Comparison of ENCODE assay signal across 22 mouse cellular contexts in the genomic region with DNA sequence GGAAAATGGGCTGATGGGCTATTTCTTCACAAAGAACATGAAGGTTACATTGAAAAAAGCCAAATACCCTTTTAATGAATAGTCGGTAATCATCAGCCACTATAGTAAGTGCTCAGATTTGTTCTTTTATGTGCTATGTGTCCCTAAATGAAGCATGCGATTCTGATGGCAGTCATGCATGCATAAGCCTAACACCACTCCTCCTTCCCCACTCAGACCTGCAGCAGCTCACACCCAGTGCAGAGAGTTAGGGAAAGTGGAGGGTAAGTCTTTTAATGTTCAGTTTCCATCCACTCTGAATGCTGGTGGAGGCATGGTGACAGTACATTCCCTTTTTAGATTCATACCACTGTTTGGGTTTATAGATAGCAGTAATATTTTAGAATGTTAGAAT. TPM values are rescaled to one million over a fixed set of nuclear protein-coding genes. Genes with fewer than 3 reads are reported as not detected.
DNase-seq lines count a peak whose midpoint lies in the region; ATAC-seq and TF ChIP-seq lines count a peak whose summit lies in the region.
"Had no signal": no experiment of that assay in that cellular context is flagged by ENCODE, and none has a peak within 500 bp of the region (broad histone marks: within the 10 kb centered on the region; RNA-seq: fewer than 3 reads in every experiment).

No protein-coding gene starts in this region.

- intact Hi-C loops in left cerebral cortex, postnatal 10 days (cut with DNase I), result no loop called here

- peak; percentile 67; the same call in 1 of the 2 replicates for ATAC-seq in forebrain, embryonic 12.5 days (ENCODE audit: low FRiP score)
- ATAC-seq in forebrain, postnatal 0 days, result no peak
- no peak for ATAC-seq in hindbrain, embryonic 14.5 days (ENCODE audit: low FRiP score)
- ATAC-seq in hindbrain, postnatal 0 days, result no peak
- peak; percentile 49; the same call in 1 of the 2 replicates for ATAC-seq in midbrain, embryonic 11.5 days (ENCODE audit: low FRiP score)
- no peak for ATAC-seq in midbrain, embryonic 14.5 days (ENCODE audit: low FRiP score, low TSS enrichment)
- ATAC-seq: intestine, embryonic 15.5 days had no signal

- H3K27ac ChIP-seq in forebrain, embryonic 12.5 days, result no peak overlapping the region
- H3K27ac ChIP-seq in forebrain, postnatal 0 days (ENCODE audit: low read depth, low read length), result no peak overlapping the region
- H3K27ac ChIP-seq in hindbrain, embryonic 14.5 days, result peak overlapping the region; percentile 52; the same call in 1 of the 2 replicates
- H3K27ac ChIP-seq in hindbrain, postnatal 0 days, result no peak overlapping the region
- no peak overlapping the region for H3K27ac ChIP-seq in midbrain, embryonic 11.5 days (ENCODE audit: low read depth, low read length)
- H3K27ac ChIP-seq in midbrain, embryonic 14.5 days (replicated peaks; ENCODE audit: low read depth, low read length), result no peak overlapping the region
- H3K27ac ChIP-seq: embryonic facial prominence, embryonic 15.5 days; gastrocnemius, adult 2 months; intestine, embryonic 15.5 days had no signal

- no peaks in the 10 kb centered on the region for H3K9me3 ChIP-seq in forebrain, embryonic 12.5 days
- H3K9me3 ChIP-seq in forebrain, postnatal 0 days (ENCODE audit: low read length), result no peaks in the 10 kb centered on the region
- H3K9me3 ChIP-seq in hindbrain, embryonic 14.5 days (ENCODE audit: control insufficient read depth, low read length), result no peaks in the 10 kb centered on the region
- H3K9me3 ChIP-seq in hindbrain, postnatal 0 days (ENCODE audit: low read length), result no peaks in the 10 kb centered on the region
- H3K9me3 ChIP-seq in midbrain, embryonic 11.5 days (ENCODE audit: control insufficient read depth, low read length), result no peaks in the 10 kb centered on the region
- no peaks in the 10 kb centered on the region for H3K9me3 ChIP-seq in midbrain, embryonic 14.5 days (ENCODE audit: control insufficient read depth, low read length)
- H3K9me3 ChIP-seq: embryonic facial prominence, embryonic 15.5 days; heart, embryonic 12.5 days; intestine, embryonic 15.5 days had no signal

- H3K9ac ChIP-seq in forebrain, embryonic 12.5 days, result no peak overlapping the region
- H3K9ac ChIP-seq in forebrain, postnatal 0 days, result no peak overlapping the region
- H3K9ac ChIP-seq in hindbrain, embryonic 14.5 days, result no peak overlapping the region
- H3K9ac ChIP-seq in hindbrain, postnatal 0 days (replicated peaks; ENCODE audit: low read length), result no peak overlapping the region
- H3K9ac ChIP-seq in midbrain, embryonic 11.5 days (ENCODE audit: low read length), result no peak overlapping the region
- H3K9ac ChIP-seq in midbrain, embryonic 14.5 days (replicated peaks; ENCODE audit: low read length), result no peak overlapping the region
- H3K9ac ChIP-seq: embryonic facial prominence, embryonic 15.5 days; heart, embryonic 12.5 days; intestine, embryonic 15.5 days had no signal

- peaks cover 15% of the 10 kb centered on the region for H3K4me1 ChIP-seq in forebrain, embryonic 12.5 days
- H3K4me1 ChIP-seq in forebrain, postnatal 0 days (ENCODE audit: insufficient read depth), result 0 out of 2 replicates have a peak, but pooled peaks cover 5% of the 10 kb centered on the region
- H3K4me1 ChIP-seq in hindbrain, embryonic 14.5 days (replicated peaks; ENCODE audit: control insufficient read depth, insufficient read depth, low read length), result peaks cover 9% of the 10 kb centered on the region
- H3K4me1 ChIP-seq in hindbrain, postnatal 0 days (ENCODE audit: insufficient read depth, low read length), result peaks cover 13% of the 10 kb centered on the region
- peaks cover 5% of the 10 kb centered on the region; the same call in 1 of the 2 replicates for H3K4me1 ChIP-seq in midbrain, embryonic 11.5 days (ENCODE audit: control insufficient read depth, insufficient read depth, low read length)
- H3K4me1 ChIP-seq in midbrain, embryonic 14.5 days (ENCODE audit: control insufficient read depth, insufficient read depth, low read length), result peaks cover 14% of the 10 kb centered on the region; the same call in 1 of the 2 replicates
- H3K4me1 ChIP-seq: embryonic facial prominence, embryonic 15.5 days; heart, embryonic 12.5 days; intestine, embryonic 15.5 days had no signal

- TF ChIP-seq CTCF in forebrain, postnatal 0 days (IDR thresholded peaks at IDR 0.05; ENCODE audit: low read depth), result no peak
- no peak for TF ChIP-seq CTCF in hindbrain, postnatal 0 days (IDR thresholded peaks at IDR 0.05; ENCODE audit: low read depth)

- H3K36me3 ChIP-seq in forebrain, embryonic 12.5 days (replicated peaks), result no peaks in the 10 kb centered on the region
- no peaks in the 10 kb centered on the region for H3K36me3 ChIP-seq in forebrain, postnatal 0 days (ENCODE audit: insufficient read depth)
- H3K36me3 ChIP-seq in hindbrain, embryonic 14.5 days (replicated peaks; ENCODE audit: control insufficient read depth, insufficient read depth), result no peaks in the 10 kb centered on the region
- H3K36me3 ChIP-seq in hindbrain, postnatal 0 days (ENCODE audit: insufficient read depth, low read length), result no peaks in the 10 kb centered on the region
- H3K36me3 ChIP-seq in midbrain, embryonic 11.5 days (ENCODE audit: control insufficient read depth, insufficient read depth, low read length), result no peaks in the 10 kb centered on the region
- no peaks in the 10 kb centered on the region for H3K36me3 ChIP-seq in midbrain, embryonic 14.5 days (ENCODE audit: control insufficient read depth, insufficient read depth, low read length)
- H3K36me3 ChIP-seq: embryonic facial prominence, embryonic 15.5 days; heart, embryonic 12.5 days; intestine, embryonic 15.5 days had no signal

- no peaks in the 10 kb centered on the region for H3K27me3 ChIP-seq in forebrain, embryonic 12.5 days
- H3K27me3 ChIP-seq in forebrain, postnatal 0 days (ENCODE audit: insufficient read depth, low read length), result no peaks in the 10 kb centered on the region
- H3K27me3 ChIP-seq in hindbrain, embryonic 14.5 days (ENCODE audit: control insufficient read depth, insufficient read depth, low read length), result no peaks in the 10 kb centered on the region
- H3K27me3 ChIP-seq in hindbrain, postnatal 0 days (ENCODE audit: insufficient read depth, low read length), result no peaks in the 10 kb centered on the region
- no peaks in the 10 kb centered on the region for H3K27me3 ChIP-seq in midbrain, embryonic 11.5 days (ENCODE audit: control insufficient read depth, insufficient read depth, low read length)
- H3K27me3 ChIP-seq in midbrain, embryonic 14.5 days (ENCODE audit: control insufficient read depth, insufficient read depth, low read length), result no peaks in the 10 kb centered on the region
- H3K27me3 ChIP-seq: embryonic facial prominence, embryonic 15.5 days; heart, embryonic 12.5 days; intestine, embryonic 15.5 days had no signal

- H3K4me2 ChIP-seq in forebrain, embryonic 12.5 days, result no peak overlapping the region
- no peak overlapping the region for H3K4me2 ChIP-seq in forebrain, postnatal 0 days (ENCODE audit: low read depth)
- no peak overlapping the region for H3K4me2 ChIP-seq in hindbrain, embryonic 14.5 days (replicated peaks)
- no peak overlapping the region for H3K4me2 ChIP-seq in hindbrain, postnatal 0 days (ENCODE audit: low read depth, low read length)
- H3K4me2 ChIP-seq in midbrain, embryonic 11.5 days, result no peak overlapping the region
- no peak overlapping the region for H3K4me2 ChIP-seq in midbrain, embryonic 14.5 days (ENCODE audit: low read length)
- H3K4me2 ChIP-seq: embryonic facial prominence, embryonic 15.5 days; heart, embryonic 12.5 days; intestine, embryonic 15.5 days had no signal

- WGBS in forebrain, embryonic 12.5 days, result 11% methylated on average over 2 of the region's 2 CpGs
- 14% methylated on average over 2 of the region's 2 CpGs for WGBS in forebrain, postnatal 0 days
- WGBS in hindbrain, embryonic 14.5 days, result 39% methylated on average over 2 of the region's 2 CpGs
- 30% methylated on average over 2 of the region's 2 CpGs for WGBS in hindbrain, postnatal 0 days
- WGBS in midbrain, embryonic 11.5 days, result 19% methylated on average over 2 of the region's 2 CpGs
- 4% methylated on average over 2 of the region's 2 CpGs for WGBS in midbrain, embryonic 14.5 days

- no peak overlapping the region for H3K4me3 ChIP-seq in forebrain, embryonic 12.5 days (replicated peaks)
- H3K4me3 ChIP-seq in forebrain, postnatal 0 days (ENCODE audit: low read depth, low read length), result no peak overlapping the region
- H3K4me3 ChIP-seq in hindbrain, embryonic 14.5 days (replicated peaks; ENCODE audit: low read length), result no peak overlapping the region
- no peak overlapping the region for H3K4me3 ChIP-seq in hindbrain, postnatal 0 days (ENCODE audit: low read length)
- no peak overlapping the region for H3K4me3 ChIP-seq in midbrain, embryonic 11.5 days (ENCODE audit: low read depth, low read length)
- no peak overlapping the region for H3K4me3 ChIP-seq in midbrain, embryonic 14.5 days (replicated peaks; ENCODE audit: low read depth, low read length)
- H3K4me3 ChIP-seq: embryonic facial prominence, embryonic 15.5 days; erythroblast, embryonic 14.5 days; gastrocnemius, adult 2 months; heart, embryonic 12.5 days; intestine, embryonic 15.5 days had no signal

- DNase-seq in forebrain, postnatal 0 days, result no peak
- no peak for DNase-seq in hindbrain, embryonic 14.5 days (ENCODE audit: low spot score)
- DNase-seq in hindbrain, postnatal 0 days (ENCODE audit: low spot score), result no peak
- no peak for DNase-seq in midbrain, embryonic 11.5 days (ENCODE audit: low spot score, missing footprints)
- DNase-seq in midbrain, embryonic 14.5 days, result no peak
- no peak for DNase-seq in left cerebral cortex, postnatal 10 days (ENCODE audit: extremely low spot score in 1 of 2, low spot score in 2 of 2)
- DNase-seq: adrenal gland, postnatal 10 days; cerebellum, adult 11 months; cerebellum, adult 8-10 months; embryo, embryonic 11 days; gastrocnemius, adult 2 months; gastrocnemius, postnatal 25 days had no signal

RNA-seq across cellular contexts. Expression of gene Nxph1, which starts 47.5 kb away (rescaled TPM):
- polyA plus RNA-seq in forebrain, embryonic 12.5 days (2016; fragmentation: Nextera tagmentation; extraction: Ambion mirVana), result 12.8 TPM in 2 replicates
- 50.4 and 59.5 TPM in 2 replicates for total RNA-seq in forebrain, postnatal 0 days (2014; rRNA removed)
- 67.0 and 78.8 TPM in 2 replicates for polyA plus RNA-seq in forebrain, postnatal 0 days (2015; fragmentation: Nextera tagmentation; extraction: Ambion mirVana)
- polyA plus RNA-seq in hindbrain, embryonic 14.5 days (2014; fragmentation: Nextera tagmentation; extraction: Ambion mirVana), result 105 and 107 TPM in 2 replicates
- total RNA-seq in hindbrain, postnatal 0 days (2014; rRNA removed), result 65.3 and 68.5 TPM in 2 replicates
- polyA plus RNA-seq in hindbrain, postnatal 0 days (2015; fragmentation: Nextera tagmentation; extraction: Ambion mirVana), result 94.8 and 99.9 TPM in 2 replicates
- 4.8 and 5.2 TPM in 2 replicates for polyA plus RNA-seq in midbrain, embryonic 11.5 days (2014; fragmentation: Nextera tagmentation; extraction: Ambion mirVana)
- 82.6 TPM in 2 replicates for polyA plus RNA-seq in midbrain, embryonic 14.5 days (2014; fragmentation: Nextera tagmentation; extraction: Ambion mirVana)
- 10 to 100 TPM; 64.4 to 66.1 TPM for total RNA-seq in left cerebral cortex, postnatal 10 days (2021)
- total RNA-seq: gastrocnemius, adult 2 months; gastrocnemius, postnatal 25 days; granulocyte monocyte progenitor cell, adult 5-6 weeks; heart, adult 8-10 months; heart, postnatal 25 days; MEL had no signal
- polyA plus RNA-seq: C2C12; erythroblast, embryonic 14.5 days had no signal

Comparison
In these comparisons a context has a peak if more than half of its experiments do, and no peak if none do; other contexts are left out.
1. ATAC-seq: peak in forebrain, embryonic 12.5 days (single experiment) and midbrain, embryonic 11.5 days (single experiment); none in forebrain, postnatal 0 days (single experiment), hindbrain, embryonic 14.5 days (single experiment), hindbrain, postnatal 0 days (single experiment) and midbrain, embryonic 14.5 days (single experiment).